Mouse (Mus musculus) right cerebral cortex, postnatal 14 days (tissue): Measurements from ENCODE around the gene Rrp9.

Experiments used
- DNase-seq: peaks from one replicate; pipeline ENCODE4 v3.0.0; 2022

Gene Rrp9

DNA sequence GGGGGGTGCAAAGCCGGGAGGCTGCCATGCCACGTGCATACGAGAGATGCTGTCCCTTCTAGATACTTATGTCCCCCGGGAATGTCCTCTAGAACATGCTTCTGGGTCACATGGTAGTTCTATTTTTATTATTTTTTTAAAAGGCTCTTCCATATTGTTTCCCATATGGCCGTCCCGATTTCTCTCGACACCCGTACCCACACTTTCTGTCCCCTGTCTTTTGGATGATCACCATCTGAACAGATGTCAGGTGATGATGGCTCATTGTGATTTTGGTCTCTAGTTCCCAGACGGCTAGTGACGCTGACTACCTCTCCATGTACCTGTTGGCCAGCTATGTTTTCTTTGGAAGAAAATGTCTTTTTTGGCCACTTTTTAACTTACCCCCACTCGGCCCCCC lies 59.2 kb downstream of the Rrp9 start:
- DNase-seq: no peak
